Mouse (Mus musculus): ENCODE data around the gene Chd9.

The Chd9 gene

DNA sequence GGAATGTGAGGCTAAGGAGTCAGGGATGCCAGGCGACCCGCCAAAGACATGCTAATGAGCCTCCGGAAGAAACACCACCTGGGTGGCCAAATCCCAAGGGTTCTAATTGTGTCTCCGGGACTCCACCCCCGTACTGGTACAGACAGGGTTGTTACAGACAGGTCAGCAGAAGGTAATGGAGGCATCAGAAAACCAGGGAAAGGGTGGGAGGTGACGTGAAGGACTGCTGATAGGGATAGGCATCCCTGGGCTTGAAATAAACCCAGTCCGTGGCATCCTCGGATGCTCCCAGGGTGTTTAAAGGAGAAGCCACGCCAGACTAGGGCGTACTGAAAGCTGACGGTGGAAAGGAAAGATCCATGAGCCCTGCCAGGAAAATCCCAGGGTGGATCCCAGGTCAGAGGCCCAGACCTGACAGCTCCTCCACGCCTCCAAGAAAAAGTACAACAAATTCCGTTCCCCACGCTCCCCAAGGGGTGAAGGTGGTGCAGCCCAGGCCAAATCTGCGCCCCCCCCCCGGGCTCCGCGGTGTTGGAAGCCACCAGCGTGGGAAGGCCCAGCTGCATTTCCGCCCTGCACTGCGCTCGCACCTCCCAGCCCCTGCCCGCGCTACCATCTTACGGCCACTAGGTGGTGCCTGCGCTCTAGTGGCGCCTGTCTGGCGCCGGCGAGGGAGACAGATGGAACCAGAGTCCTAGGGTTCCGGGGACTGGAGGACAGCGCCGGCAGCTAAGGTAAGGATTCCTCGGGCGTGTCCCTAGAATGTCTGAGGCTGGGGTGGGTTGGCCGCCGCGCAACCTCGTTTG lies at the start of gene Chd9:
Chd9 (plus strand) TSS at position 172 of the 806 bp plus-strand sequence.
- DNase-seq (ENCODE audit: extremely low read depth, low read depth) = peak; percentile 74

DNA sequence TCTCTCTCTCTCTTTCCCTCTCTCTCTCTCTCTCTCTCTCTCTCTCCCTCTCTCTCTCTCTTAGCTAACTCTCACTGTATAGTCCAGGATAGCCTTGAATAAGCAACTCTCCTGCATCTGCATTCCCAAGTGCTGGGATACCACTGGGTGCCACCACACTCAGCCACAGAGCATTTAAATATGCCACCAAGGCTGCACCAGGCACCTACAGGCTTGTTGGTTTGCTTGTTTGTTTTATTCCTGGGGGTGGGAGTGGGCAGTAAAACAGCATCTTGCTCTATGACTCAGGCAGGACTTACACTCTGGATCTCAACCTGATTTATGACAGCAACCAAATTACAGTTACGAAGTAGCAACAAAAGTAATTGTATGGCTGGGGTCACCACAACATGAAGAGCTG lies 36.5 kb upstream of the Chd9 start:
- DNase-seq (ENCODE audit: extremely low read depth, low read depth) = no peak

DNA sequence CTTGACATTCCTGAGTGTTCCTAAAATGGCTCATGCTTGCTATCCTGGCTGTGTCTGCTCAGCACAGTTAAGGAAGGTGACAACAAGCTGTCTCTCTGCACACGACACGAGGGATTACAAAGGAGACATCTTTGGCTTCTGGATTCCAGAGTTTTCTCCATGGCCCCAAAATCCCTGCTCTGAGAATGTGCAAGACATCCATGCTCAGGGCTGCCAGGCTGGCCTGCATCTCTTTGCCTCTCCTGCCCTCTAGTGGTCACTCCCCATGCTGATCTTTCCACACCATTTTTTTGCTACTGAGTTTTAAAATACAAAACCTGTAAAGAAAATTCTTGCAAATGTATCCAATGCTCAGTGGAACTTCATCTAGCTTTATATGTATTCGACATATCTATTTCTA lies 34.4 kb upstream of the Chd9 start:
- peak; percentile 26 for DNase-seq (ENCODE audit: extremely low read depth, low read depth)

DNA sequence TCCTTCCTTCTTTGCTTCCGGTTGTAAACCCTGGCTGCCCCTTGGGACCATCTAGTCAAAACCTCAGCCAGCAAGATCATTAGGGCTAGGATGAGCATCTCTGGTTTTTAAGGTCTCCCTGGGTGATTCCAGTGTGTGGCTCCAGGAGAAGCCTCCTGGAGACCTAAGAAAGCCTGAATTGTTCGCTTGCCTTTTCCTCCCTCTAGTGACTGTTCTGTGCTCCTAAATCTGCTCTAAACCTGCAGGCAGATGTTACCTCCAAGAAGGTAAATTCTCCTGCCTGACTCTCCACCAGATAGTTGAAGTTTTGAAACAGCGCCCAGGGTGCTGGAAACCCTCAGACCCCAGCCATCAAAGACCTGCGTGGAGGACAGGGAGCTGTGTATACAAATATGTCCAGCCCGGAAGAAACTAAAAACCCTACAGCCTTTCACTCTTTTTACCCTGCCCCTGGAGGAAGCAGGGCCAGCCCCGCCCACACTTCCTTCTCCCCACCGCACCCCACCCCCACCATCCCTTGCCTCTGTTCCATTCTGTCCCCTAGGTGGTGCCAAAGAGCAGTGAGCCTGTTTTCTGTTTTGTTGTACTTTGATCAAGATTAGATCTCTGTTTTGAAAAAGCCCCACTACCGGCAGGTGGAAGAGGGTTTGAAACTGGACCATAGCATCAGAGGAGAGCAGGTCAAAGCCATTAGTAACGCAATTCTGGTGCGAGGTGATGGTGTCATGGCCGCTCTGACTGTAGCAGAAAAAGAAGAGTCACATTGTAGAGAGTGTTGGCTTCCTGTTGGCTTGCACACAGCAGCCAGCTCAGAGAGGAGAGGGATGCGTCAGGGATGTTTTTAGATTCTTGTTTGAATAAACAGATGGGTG lies 32.9 kb upstream of the Chd9 start:
- peak; percentile 25 for DNase-seq (ENCODE audit: extremely low read depth, low read depth)

DNA sequence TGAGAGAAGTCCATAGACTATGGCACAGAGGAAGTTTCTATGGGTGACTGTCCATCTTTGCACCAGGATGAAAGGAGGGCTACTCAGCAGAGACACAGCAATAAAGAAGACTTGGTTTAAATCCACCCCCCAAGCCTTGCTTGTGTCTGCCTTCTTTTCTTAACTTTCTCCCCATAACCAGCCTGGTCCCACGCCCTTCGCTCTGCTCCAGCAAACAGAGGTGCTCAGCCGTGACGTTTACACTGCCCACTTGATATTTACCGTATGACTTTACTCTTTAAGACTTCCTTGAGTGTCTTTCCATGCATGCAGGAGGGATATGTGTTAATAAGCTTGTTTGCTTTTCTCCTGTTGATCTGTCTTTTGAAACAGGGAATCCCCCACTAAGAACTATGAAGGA lies 28.7 kb upstream of the Chd9 start:
- no peak for DNase-seq (ENCODE audit: extremely low read depth, low read depth)

DNA sequence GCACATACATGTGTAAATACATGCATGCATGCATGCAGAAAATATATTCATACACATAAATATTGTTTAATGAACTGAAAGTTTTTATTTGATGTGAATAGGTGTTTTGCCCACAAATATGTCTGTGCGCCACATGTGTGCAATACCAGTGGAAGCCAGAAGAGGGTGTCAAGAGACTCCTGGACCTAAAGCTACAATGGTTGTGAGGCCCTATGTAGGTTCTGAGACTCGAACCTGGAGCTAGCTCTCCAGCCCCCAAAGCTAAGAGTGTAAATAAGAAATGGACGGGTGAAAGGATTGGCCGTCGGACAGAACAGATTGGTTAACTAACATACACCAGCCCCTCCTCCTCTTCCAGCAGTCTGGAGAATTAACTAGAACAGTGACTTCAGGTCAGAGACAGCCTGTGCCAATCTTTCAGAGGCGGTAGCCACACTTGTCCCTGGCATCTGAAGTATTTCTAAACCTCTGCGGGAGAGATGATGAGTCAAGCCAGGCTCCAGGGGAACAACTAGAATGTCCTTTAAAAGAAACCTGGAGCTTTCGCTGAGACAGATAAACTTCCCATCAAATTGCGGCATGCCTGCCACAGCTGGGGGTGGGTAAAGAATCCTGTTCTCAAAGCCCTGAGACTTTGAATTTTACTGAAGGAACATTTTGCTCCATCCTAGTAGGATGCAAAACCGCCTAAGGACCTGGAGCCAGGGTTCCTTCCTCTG lies 14.4 kb upstream of the Chd9 start:
- DNase-seq (ENCODE audit: extremely low read depth, low read depth) = no peak

DNA sequence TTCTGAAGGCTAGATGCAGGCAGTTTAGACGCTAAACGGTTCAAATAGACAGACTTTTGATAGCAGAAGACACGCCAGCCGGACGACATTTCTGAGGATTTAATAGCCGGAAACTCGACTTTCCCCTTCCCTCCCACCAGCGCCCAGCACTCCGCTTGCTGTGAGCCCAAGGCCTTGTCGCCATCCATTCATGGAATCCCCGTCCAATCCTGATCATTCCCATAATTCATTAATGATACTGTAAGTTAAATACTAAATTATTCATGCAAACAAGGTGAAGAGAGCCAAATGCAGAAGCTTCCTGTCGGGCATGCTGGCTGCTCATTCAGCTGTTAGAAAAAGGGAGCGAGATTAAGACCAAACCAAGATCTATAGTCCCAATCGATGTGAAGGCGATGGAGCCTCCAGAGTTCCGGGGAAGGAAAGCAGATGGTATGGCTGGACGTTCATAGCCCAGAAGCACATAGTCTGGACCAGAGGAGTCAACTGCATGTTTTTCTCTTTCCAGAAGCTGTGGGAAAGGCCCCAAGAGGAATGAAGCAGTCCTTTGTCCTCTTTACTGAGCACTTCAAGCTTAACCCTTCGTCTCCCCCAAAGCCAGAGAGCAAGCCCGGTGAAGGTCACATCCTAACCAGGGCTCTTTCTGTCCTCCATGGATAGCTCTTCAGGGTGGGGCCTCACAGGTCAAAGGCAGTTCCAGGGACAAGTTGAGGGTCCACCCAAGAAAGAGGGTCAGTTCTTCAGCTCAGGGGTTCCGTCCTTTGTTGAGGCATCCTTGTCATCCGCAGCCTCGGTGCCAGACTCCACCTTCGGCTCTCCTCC lies 11.9 kb upstream of the Chd9 start:
- DNase-seq (ENCODE audit: extremely low read depth, low read depth) = no peak

DNA sequence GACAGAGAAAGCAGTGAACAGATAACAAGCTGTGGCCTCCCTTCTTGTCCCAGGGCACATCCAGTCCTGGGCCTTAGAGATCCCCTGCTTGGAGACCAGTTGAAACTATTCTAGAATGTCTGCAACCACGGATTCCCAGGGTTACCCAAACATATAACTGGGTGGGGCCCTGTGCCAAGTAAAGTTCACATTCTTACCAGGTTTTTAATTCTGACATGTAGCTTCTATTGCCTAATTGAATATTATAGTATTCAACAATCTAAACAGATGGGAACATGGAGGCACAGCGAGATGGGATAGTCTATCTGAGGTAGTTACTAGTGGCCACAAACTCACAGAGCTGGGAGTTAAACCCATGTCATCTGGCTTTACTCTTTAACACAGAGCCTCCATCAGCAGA lies 10.9 kb upstream of the Chd9 start, which contains the start of gene Gm19935:
Gm19935 (minus strand) TSS at position 101 of the 400 bp plus-strand sequence.
- no peak for DNase-seq (ENCODE audit: extremely low read depth, low read depth)

DNA sequence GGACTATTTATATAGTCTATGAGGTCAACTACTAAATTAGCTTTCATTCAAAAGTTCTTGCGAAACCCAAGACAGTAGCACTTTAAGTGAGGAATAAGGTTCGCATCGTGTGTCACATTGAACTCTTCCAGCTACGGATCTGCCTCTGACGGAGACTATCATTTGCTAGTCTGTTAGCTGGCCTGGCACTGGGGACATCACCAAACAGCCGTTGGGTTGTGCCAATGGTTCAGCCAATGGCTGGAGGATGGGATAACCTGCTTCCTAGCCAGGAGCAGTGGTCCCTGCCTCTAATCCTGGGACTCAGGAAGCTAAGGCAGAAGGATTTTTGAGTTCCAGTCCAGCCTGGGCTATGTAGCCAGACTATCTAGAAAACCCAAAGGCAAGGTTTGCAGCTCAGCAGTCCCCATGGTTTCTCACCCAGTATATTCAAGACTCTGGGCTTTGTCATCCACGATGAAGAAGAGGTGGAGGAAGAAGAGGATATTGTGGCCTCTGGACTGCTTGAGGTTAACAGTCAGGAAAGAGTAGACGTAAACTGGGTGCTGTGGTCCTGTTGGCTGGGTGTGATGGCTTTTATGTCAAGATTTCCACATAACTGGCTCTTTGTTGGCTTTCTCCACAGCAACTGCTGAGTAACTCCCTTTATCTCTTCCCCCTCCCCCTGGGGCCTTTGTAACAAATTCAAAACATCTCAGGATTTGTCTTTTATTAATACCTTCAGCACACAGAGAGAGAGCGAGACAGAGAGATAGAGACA lies 8.4 kb upstream of the Chd9 start:
- no peak for DNase-seq (ENCODE audit: extremely low read depth, low read depth)

DNA sequence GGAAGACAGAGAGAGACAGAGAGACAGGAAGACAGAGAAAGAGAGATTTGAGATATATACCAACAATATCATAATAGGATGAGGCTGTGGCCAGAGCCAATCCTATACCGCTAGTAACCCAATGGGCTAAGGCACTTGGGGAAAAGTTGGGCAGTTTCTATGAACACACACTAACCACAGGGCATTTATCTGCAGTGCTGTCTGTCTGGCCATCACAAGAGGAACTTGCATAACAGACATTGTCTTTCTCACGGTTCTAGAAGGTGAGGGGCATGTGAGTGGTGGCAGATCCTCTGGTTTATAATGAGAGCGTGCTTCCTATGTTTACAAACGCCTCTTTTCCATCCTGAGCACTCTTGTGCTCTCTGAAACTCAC lies 7.8 kb upstream of the Chd9 start:
- no peak for DNase-seq (ENCODE audit: extremely low read depth, low read depth)

DNA sequence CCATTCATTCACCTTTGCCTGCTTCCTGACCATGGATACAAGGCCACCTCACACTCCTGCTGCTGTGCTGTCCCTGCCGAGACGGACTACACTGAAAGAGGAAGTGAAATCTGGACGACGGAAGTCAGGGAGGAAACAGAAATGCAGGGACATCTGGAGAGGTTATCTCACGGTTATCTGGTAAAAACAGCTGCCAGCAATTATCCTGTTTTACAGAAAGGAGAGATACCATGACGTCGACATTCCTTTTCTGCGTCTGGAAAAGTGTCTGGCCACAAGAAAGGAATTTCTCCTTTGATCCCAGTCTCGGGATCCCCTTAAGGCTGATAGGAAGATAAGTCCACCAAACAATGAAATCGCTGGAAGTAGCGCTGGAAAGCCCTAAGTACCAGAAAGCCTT lies 5.7 kb upstream of the Chd9 start:
- DNase-seq (ENCODE audit: extremely low read depth, low read depth) = no peak

DNA sequence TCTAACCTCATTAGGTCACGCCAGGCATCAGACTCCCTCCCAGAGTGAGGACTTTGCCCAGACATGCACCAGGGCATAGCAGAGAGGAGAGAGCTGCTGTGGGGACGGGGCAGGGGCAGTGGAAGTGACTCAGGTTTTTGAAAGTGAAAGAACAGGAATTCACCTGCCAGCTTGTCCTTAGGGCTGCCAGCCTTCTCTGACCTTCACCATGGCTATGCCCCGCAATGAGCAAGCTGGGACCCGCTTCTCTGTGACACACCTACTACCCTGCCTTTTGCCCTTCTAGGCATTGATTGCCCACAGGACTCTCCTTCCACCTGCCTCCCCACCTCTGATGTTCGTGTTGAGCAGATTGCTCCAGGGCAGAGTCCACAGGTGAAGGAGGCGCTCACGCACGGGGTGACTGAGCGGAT lies 2.7 kb upstream of the Chd9 start:
- no peak for DNase-seq (ENCODE audit: extremely low read depth, low read depth)

DNA sequence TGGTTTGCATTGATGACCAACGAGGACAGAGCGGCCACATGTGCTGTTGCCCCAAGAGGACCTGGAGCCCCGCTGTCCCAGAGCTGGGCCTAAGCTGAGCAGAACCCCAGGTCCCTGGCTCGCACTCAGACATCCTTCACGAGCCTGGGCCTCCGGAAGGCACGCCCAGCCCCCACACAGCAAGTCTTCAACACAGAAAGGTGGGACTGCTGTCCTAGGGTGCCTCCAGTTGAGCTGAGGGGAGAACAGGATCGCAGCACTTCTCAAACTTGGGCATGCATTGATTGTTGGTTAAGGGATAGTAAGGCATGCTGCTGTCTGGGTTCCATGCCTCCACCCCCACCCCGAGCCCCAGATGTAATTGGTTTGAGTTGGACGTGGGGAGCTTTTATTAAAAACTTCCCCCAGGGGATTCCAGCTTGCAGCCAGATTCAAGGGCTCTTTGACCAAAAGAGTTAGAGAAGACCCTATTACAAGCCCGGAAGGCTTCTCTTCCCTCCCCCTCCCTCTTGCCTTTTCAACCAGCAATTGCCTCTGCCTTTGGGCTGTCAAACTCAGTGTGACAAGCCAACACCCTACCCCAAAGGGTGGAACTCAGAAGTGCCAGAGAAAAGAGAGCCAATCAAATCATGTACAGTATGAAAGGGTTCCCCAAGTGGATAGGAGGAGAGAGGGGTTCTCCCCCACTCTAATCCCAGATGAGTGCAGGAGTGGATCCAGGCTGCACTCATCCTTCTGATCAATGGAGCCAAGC lies 1.0 kb downstream of the Chd9 start:
- DNase-seq (ENCODE audit: extremely low read depth, low read depth) = no peak

DNA sequence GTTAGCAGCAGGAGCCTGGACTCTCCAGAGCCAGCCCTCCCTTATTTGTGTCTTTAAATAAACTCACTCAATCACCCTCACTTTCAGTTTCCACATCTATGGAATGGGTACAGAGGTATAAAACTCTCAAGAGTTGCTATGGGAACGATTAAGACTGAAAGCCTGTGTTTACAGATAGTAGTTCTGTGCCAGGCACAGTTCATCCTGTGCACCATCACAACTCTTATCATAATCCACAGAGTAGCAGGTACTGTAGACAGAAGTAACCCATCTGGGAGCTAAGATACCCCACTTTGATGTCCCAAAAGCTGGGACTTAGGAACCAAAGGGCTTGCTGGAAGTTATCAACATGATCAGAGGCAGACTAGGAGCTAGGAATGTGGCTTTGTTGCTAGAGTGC lies 1.7 kb downstream of the Chd9 start:
- DNase-seq (ENCODE audit: extremely low read depth, low read depth) = peak; percentile 24

DNA sequence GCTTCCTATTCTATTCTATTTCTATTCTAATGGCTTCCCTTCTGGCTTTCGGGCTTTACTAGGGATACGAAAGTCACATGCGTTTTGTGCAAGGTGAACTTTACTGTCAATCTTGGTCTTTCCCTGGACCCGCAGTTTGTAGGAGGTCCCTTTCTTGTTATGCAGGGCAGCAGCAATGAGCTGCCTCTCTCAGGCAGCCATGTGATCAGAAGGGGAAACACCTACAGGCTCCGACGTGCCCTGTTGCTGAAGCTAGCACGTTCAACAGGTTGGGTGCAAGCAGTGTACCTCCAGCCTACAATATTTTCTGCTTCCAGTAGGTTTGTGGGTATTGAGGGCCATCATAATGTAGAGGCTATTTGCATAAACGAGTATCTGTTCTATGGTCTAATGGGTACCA lies 2.8 kb downstream of the Chd9 start:
- DNase-seq (ENCODE audit: extremely low read depth, low read depth) = no peak

DNA sequence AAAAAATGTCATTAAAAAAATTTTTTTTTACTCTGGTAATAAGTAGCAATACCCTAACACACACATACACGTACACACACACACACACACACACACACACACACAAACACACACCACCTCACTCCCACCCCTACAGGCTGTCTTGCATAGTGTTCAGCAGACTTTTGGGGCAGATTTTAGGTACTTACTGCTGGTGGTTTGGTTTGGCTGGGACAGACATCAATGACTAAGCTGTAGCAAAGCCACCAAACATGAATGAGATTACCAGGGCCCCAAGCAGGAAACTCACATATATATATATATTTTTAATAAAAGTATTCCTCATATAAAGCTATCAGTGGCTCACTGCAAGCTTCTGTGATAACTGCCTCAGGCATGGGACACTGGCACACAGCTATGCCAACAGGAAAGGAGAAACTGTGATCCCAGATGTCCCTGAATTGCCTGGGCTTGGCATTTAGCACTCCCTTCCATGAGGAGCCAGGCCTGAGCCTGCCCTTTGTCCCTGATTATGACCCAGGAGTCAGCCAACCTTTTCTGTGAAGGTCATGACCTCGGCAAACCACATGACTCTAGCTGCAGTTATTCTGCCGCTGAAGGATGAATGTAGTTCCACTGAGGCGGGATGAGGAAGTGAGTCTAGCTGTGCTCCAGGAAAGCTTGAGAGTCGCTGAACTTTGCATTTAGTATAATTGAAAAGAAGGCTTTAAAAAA lies 4.6 kb downstream of the Chd9 start:
- DNase-seq (ENCODE audit: extremely low read depth, low read depth) = no peak

DNA sequence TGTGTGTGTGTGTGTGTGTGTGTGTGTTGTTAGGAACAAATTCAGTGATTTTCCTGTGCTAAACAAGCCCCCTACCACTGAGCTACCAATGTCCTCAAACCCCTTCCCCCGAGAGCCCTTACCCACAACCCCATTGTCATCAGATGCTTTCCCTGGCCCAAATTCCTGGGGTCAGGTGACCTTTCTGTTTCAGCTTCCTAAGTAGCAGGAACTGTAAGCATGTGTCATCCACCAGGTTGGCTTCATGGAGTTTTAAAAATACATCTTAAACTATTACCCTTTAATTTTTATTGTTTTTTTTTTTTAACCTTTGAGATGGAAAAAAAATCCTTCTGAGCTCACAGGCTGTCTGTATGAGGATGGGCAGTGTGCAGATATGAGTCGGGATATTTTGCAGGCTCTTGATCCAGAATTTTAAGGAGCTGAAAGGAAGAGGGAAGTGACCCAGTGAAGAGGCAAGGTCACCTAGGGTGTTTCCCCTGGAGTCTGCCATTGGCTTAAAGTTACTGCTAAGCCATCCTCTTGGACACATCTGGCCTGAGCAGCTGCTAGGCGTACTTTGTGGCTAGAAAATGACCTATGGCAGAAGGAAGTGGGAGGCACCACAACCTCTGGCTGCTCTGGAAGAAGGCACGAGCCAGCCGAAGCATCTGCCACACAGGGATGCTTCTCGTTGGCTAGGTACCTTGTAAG lies 5.6 kb downstream of the Chd9 start:
- DNase-seq (ENCODE audit: extremely low read depth, low read depth) = no peak

DNA sequence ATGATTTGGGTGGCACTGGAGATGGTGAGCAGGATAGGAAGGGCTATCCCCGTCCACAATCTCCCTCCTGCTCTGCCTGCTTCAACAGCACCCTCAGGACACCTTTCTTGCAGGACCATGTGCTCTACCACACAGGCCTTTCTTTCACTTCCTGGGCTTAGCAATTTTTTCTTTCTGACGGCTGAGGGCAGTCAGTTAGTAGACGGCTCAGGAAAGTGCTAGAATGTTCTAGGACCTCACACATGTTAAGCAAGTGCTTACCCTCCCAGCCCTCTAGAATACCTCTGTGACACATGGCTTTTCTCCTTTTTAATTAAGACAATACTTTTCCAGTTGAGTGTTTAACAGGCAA lies 6.1 kb downstream of the Chd9 start:
- no peak for DNase-seq (ENCODE audit: extremely low read depth, low read depth)
